Mouse (Mus musculus): ENCODE data around the gene Pla2g2e.
"Not testable (repeated sequence)": the region's sequence is repeated elsewhere in the genome, so short reads cannot be mapped to it uniquely, and the experiment has no call there.

Pla2g2e gene

GRCm38 (mm10) chr4:138882179-138882578 is 4.4 kb downstream of the Pla2g2e start:
- no peak for DNase-seq (ENCODE audit: low read depth)

- DNase-seq (ENCODE audit: low read depth): peak; percentile 84
These were observed 6.5 kb downstream of the Pla2g2e start for GRCm38 (mm10) chr4:138884261-138884660.

- DNase-seq (ENCODE audit: low read depth): no peak
These were observed 11.4 kb downstream of the Pla2g2e start for GRCm38 (mm10) chr4:138889165-138889564.

GRCm38 (mm10) chr4:138889635-138890034 is 11.9 kb downstream of the Pla2g2e start:
- DNase-seq (ENCODE audit: low read depth): no peak

DNA sequence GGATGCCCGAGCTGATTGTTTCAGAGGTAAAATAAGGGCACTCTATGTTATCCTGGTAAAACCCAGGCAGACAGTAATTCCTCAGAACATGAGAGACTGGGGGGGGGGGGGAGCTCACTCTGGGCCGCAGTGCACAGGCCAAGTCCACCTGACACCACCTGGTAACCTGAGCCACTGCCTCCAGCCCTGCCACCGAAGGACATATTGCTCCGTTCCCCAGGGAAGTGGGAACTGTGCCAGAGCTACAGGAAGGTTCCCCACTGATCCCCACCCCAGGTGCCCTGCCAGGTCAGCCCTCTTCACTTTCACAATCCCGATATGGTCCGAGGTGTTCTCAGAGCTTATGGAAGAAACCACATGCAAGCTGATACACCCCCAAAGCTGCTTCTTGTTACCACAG is 14.9 kb downstream of the Pla2g2e start:
- DNase-seq (ENCODE audit: low read depth): no peak

DNA sequence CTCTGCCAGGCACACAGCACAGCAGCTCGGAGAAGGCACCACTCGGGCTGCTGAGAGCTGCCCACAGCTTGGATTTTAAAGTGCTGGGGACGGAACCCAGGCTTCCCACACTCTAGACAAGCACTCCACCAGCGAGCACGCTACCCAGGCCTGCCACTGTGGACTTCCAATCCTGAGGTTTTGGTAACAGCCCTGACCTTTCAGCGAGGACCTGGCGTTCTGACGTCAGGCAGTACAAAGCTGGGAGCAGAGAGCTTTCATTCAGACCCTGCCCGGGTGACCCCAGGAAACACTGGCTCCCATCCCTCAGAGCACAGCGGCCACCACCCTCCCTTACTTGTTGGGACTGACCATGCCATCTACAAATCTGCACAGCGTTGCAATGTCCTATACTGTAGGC is 16.0 kb downstream of the Pla2g2e start:
- DNase-seq (ENCODE audit: low read depth): not testable (repeated sequence)

DNA sequence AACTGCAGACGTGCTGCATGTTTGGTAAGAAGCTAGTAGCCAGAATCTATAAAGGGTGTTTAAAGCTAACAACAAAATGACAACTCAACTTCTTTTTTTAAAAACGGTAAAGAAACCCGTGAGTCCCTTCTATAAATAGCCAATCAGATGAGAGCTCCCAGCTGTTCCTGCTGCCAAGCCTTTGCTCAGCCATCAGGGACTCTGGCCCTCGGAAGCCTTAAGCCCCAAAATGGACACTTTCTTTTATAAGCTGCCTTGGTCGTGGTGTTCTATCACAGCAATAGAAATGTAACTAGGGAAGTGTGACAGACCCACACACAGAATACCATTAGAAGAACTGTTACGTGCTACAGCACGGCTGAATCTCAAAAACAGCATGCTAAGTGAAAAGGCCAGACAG is 21.6 kb downstream of the Pla2g2e start:
- DNase-seq (ENCODE audit: low read depth): no peak

DNA sequence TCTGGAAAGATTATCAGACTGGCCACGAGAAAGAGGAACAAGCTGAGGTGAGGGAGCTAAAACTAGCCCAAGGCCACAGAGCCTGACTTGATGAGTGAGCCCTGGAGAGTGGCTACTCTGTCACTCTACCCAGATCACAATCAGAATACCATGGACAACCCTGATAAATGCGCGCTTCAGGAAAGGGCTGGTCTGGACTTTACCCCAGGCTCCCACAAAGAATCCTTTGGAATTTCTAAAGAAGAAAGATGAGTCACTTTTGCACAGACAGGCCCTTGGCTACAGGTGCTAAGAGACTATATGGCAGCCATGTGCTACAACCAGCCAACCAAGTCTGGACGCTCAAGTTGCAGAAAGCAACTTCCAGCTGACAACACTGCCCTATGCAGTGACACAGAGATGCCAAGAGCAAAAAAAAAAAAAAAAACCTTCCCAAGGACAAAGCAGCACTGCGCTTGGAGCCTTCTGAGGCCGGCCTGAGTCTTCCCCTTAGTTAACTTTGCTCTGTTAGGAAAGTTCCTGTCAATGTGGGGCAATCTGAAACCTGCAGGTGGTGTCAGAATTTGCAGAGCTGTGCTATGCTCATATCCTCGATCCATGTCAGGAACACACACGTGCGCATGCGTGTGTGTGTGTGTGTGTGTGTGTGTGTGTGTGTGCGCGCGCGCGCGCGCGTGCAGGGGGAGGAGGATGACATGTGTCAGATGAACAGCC is 28.0 kb downstream of the Pla2g2e start:
- no peak for DNase-seq (ENCODE audit: low read depth)

GRCm38 (mm10) chr4:138913141-138913787 is 35.5 kb downstream of the Pla2g2e start:
- no peak for DNase-seq (ENCODE audit: low read depth)

- DNase-seq (ENCODE audit: low read depth): peak; percentile 92
These were observed 36.1 kb downstream of the Pla2g2e start, which contains the start of gene Otud3 for GRCm38 (mm10) chr4:138913797-138914196. TSS of gene Otud3 (minus strand) at chr4:138913945.

GRCm38 (mm10) chr4:138917282-138917681 is 39.5 kb downstream of the Pla2g2e start:
- DNase-seq (ENCODE audit: low read depth): no peak

- DNase-seq (ENCODE audit: low read depth): no peak
These were observed 43.8 kb downstream of the Pla2g2e start for GRCm38 (mm10) chr4:138921254-138922130.

GRCm38 (mm10) chr4:138922131-138922459 is 44.4 kb downstream of the Pla2g2e start:
- DNase-seq (ENCODE audit: low read depth): peak; percentile 82

DNA sequence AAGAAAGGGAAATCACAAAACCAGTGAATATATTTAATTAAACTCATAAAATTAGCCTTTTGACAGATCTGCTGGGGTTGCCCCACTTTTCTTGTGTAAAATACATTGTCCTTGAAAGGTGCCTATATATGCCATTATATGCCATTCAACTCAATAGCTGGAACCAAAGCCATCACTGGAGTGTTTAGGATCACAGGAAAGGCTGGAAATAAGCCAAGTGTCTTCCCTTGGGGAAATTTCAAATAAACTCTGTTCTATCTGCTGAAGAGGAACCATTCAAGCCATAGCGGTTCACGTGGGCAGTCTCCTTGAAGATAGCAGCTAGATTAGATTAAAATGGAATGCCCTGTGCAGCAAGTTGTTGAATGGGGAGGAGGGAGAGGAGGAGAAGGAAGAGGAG is 47.8 kb downstream of the Pla2g2e start:
- no peak for DNase-seq (ENCODE audit: low read depth)

Measured in c-Kit-positive CD71-negative TER-119-negative erythroid progenitor cells, embryonic 14.5 days (primary cell).